Mouse (Mus musculus) liver, embryonic 16.5 days (tissue): Measurements from ENCODE around the gene Fkbp5. TPM values are rescaled to one million over a fixed set of nuclear protein-coding genes. Genes with fewer than 3 reads are reported as not detected.

Source experiments
- ATAC-seq: fragments of 200-750 bp; cut with Nextera tagmentation; 2 replicates; pipeline ENCODE4 v1.8.0; 2017; ENCODE audit warnings: low read depth, mild to moderate bottlenecking, moderate number of reproducible peaks, moderate library complexity
- H3K27ac ChIP-seq: fragments of 300-500 bp; sonication (generic); 2 replicates; pipeline ENCODE4 v1.5.1; 2014; ENCODE audit warnings: mild to moderate bottlenecking, low read length
- H3K27me3 ChIP-seq: fragments of 300-500 bp; sonication (generic); 2 replicates; pipeline ENCODE4 v1.6.1; 2014; ENCODE audit warnings: low read depth, low read length, mixed read lengths; ENCODE audit not compliant: control insufficient read depth, insufficient read depth
- H3K36me3 ChIP-seq: fragments of 300-500 bp; sonication (generic); 2 replicates; pipeline ENCODE4 v1.6.1; 2014; ENCODE audit warnings: mild to moderate bottlenecking; ENCODE audit not compliant: control insufficient read depth, insufficient read depth
- H3K4me1 ChIP-seq: fragments of 300-500 bp; sonication (generic); 2 replicates; pipeline ENCODE4 v1.6.1; 2014; ENCODE audit warnings: low read depth, low read length, mixed read lengths; ENCODE audit not compliant: control insufficient read depth
- H3K4me2 ChIP-seq: fragments of 300-500 bp; sonication (generic); 2 replicates; pipeline ENCODE4 v1.6.1; 2014; ENCODE audit warnings: low read depth, low read length, mixed read lengths
- H3K4me3 ChIP-seq: fragments of 300-500 bp; sonication (generic); 2 replicates; pipeline ENCODE4 v1.5.1; 2014; ENCODE audit warnings: low read depth, mild to moderate bottlenecking, low read length
- H3K9ac ChIP-seq: fragments of 300-500 bp; sonication (generic); 2 replicates; pipeline ENCODE4 v1.6.1; 2014; ENCODE audit warnings: low read depth, low read length
- H3K9me3 ChIP-seq: fragments of 300-500 bp; sonication (generic); replicated peaks from 2 replicates; pipeline ENCODE4 v1.6.1; 2016; ENCODE audit warnings: low read length; ENCODE audit not compliant: control insufficient read depth
- WGBS: fragments of 180-500 bp; shearing (Covaris S2); extraction: QIAGEN DNeasy Blood & Tissue Kit; methylation state at CpG from one replicate; pipeline ENCODE4 v1.1.7; 2014; ENCODE audit not compliant: insufficient replicate concordance; 5-methylcytosine and 5-hydroxymethylcytosine counted together
- polyA plus RNA-seq: library from polyadenylated mRNA; unstranded; fragments of >200 nt; fragmentation: Nextera tagmentation; extraction: Ambion mirVana; gene quantifications from 2 replicates; pipeline ENCODE4 v1.2.1, GENCODE M21; 2015

Gene Fkbp5
- polyA plus RNA-seq, 1 experiment from 2014 or later, result 21.5 TPM

DNA sequence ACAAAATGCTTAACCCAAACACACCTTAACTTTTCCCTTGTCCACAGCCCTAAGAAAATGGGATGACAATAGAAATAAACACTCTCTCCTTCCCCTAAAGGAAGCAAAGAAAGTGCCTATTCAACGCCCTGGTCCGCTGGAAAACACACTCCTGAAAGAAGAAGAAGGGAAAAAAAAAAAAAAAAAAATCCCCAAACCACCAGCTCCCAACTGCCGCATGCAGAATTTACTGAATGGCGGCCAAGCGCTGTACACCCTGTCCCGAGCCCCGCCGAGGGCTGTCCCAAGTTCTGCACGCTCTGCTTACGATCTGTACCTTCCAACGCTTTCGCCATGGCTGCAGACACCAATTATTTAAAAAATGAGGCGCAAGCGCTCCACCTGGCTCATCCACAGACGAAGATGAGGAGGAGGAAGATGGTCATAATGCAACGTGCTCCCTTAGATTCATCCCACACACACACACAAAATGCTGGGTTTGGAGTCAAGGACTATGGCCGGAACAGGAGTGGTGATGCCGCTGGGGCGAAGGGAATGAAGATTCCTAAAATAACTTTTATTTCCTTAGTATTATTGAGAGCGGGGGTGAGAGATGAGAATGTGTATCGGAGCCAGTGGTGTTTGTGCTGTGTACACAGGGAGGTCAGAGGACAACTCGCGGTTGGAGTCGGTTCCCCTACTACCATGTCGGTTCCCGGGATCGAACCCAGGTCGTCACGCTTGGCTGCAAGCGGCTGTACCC, 32.5 kb downstream of the Fkbp5 start:
- Histone ChIP-seq H3K4me1 (peaks cover 10% of the 10 kb centered on the region), H3K9ac (peak overlapping the region; percentile 71), H3K4me3 (peak overlapping the region; percentile 75), H3K27me3 (peaks cover 7% of the 10 kb centered on the region), H3K36me3 (no peaks in the 10 kb centered on the region), H3K4me2 (peak overlapping the region; percentile 88), H3K9me3 (0 out of 2 replicates have a peak, but pooled peaks cover 2% of the 10 kb centered on the region), H3K27ac (peak overlapping the region; percentile 69)
- ATAC-seq, result no peak
- WGBS, result 5% methylated on average over 30 of the region's 30 CpGs

GRCm38 (mm10) chr17:28477421-28477820, 39.9 kb downstream of the Fkbp5 start:
- no peak for ATAC-seq
- 66% methylated on average over 8 of the region's 8 CpGs for WGBS

GRCm38 (mm10) chr17:28476441-28476840, 40.9 kb downstream of the Fkbp5 start:
- H3K27ac ChIP-seq, result no peak overlapping the region
- H3K4me2 ChIP-seq, result no peak overlapping the region
- no peaks in the 10 kb centered on the region; the same call in 1 of the 2 replicates for H3K4me1 ChIP-seq
- no peak for ATAC-seq
- no peaks in the 10 kb centered on the region for H3K9me3 ChIP-seq
- H3K36me3 ChIP-seq, result no peaks in the 10 kb centered on the region
- H3K27me3 ChIP-seq, result no peaks in the 10 kb centered on the region
- H3K9ac ChIP-seq, result no peak overlapping the region
- H3K4me3 ChIP-seq, result no peak overlapping the region

More at GRCm38 (mm10) chr17:28477421-28477820, 39.9 kb downstream of the Fkbp5 start:
- Histone ChIP-seq H3K4me2 (no peak overlapping the region), H3K27me3 (no peaks in the 10 kb centered on the region), H3K9me3 (no peaks in the 10 kb centered on the region), H3K4me1 (no peaks in the 10 kb centered on the region; the same call in 1 of the 2 replicates), H3K4me3 (no peak overlapping the region), H3K27ac (no peak overlapping the region), H3K36me3 (no peaks in the 10 kb centered on the region), H3K9ac (no peak overlapping the region)

DNA sequence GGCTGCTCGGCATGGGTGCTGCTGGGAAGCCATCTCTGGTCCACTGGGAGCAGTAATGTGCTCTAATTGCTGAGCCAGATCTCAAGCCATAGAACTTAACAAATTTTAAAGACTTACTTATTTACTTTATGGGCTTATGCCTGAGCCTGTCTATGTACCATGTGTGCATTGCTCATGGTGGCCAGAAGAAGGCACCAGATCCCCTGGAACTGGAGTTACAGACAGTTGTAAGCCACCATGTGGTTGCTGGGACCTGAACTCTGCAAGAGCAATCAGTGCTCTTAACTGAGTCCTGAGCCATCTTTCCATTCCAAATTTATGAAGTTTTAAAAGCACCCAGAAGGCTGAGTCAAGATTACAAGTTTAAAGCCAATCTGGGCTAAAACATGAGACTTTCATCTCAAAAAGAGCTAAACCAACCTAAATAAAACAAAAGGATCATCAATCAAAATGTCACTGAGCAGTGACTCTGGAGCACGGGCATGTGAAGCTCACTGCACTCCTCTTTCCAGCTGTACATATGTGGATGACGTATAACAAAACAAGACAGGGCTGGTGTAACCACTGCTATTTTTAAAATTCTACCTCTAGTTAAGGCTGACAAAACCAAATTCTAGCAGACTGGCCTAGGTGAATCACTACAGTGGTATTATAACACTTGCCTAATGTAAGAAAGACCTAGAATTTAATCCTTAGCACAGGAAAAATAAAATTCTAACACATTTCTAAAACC, 41.6 kb downstream of the Fkbp5 start:
- WGBS, result 60% methylated on average over 3 of the region's 3 CpGs
- no peak overlapping the region for H3K4me2 ChIP-seq
- no peaks in the 10 kb centered on the region; the same call in 1 of the 2 replicates for H3K4me1 ChIP-seq
- no peak for ATAC-seq
- no peaks in the 10 kb centered on the region for H3K27me3 ChIP-seq
- no peak overlapping the region for H3K27ac ChIP-seq
- no peak overlapping the region for H3K4me3 ChIP-seq
- no peaks in the 10 kb centered on the region for H3K9me3 ChIP-seq
- H3K36me3 ChIP-seq, result no peaks in the 10 kb centered on the region
- H3K9ac ChIP-seq, result no peak overlapping the region

- Histone ChIP-seq H3K36me3 (no peaks in the 10 kb centered on the region), H3K9me3 (no peaks in the 10 kb centered on the region), H3K27me3 (no peaks in the 10 kb centered on the region), H3K27ac (no peak overlapping the region), H3K4me3 (no peak overlapping the region), H3K4me1 (no peaks in the 10 kb centered on the region), H3K4me2 (no peak overlapping the region), H3K9ac (no peak overlapping the region)
- 57% methylated on average over 5 of the region's 5 CpGs for WGBS
- no peak for ATAC-seq
These were observed 44.6 kb downstream of the Fkbp5 start for GRCm38 (mm10) chr17:28472696-28473095.

DNA sequence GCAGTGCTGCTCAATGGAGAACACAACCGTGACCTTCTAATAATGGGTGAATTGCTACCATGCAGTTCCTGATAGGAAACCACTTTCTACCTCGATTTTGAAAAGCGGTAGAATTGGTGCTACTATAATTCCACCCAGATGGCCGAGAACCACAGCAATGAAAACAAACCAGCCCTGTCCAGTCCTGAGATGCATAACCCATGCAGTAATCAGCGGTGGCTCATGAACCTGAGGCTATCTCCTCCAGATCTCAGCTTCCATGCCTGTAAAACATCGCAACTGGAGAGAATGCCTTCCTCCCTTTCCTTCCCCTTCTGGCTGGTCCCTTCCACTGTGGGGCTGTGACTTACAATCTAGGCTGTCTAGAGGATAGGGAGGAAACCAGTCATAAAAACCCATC, 46.5 kb downstream of the Fkbp5 start:
- H3K4me2 ChIP-seq, result no peak overlapping the region
- no peaks in the 10 kb centered on the region for H3K27me3 ChIP-seq
- no peak overlapping the region for H3K27ac ChIP-seq
- ATAC-seq, result no peak
- H3K9me3 ChIP-seq, result no peaks in the 10 kb centered on the region
- H3K4me1 ChIP-seq, result no peaks in the 10 kb centered on the region; the same call in 1 of the 2 replicates
- WGBS, result 41% methylated on average over 6 of the region's 6 CpGs
- H3K36me3 ChIP-seq, result no peaks in the 10 kb centered on the region
- no peak overlapping the region for H3K9ac ChIP-seq
- H3K4me3 ChIP-seq, result no peak overlapping the region

DNA sequence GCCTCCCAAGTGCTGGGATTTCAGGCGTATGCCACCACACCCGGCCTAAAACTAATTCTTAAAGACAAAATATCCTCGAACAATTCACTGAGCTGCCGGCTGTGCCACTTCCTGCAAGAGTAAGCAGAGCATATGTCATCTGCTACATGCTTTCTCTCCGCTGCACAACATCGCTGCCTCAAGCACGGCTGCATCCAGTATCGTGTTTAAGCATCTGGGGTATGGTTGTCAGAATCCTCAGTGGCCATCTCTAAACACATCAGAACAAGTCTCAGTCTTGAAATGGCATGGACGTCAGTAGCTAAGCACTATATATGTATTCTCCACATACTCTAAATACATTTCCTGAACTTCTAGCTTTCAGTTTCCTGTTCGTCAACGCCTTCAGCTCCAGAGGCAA, 49.6 kb downstream of the Fkbp5 start:
- Histone ChIP-seq H3K27me3 (no peaks in the 10 kb centered on the region), H3K36me3 (no peaks in the 10 kb centered on the region), H3K9ac (no peak overlapping the region), H3K4me3 (0 out of 2 replicates have a peak overlapping the region, but pooled peaks have one; percentile 10), H3K4me2 (no peak overlapping the region), H3K27ac (no peak overlapping the region), H3K9me3 (no peaks in the 10 kb centered on the region), H3K4me1 (no peaks in the 10 kb centered on the region; the same call in 1 of the 2 replicates)
- WGBS, result 27% methylated on average over 11 of the region's 11 CpGs
- no peak for ATAC-seq

GRCm38 (mm10) chr17:28465968-28466367, 51.4 kb downstream of the Fkbp5 start:
- Histone ChIP-seq H3K27ac (no peak overlapping the region), H3K27me3 (no peaks in the 10 kb centered on the region), H3K9ac (no peak overlapping the region), H3K4me2 (no peak overlapping the region), H3K9me3 (no peaks in the 10 kb centered on the region), H3K4me3 (no peak overlapping the region), H3K4me1 (no peaks in the 10 kb centered on the region; the same call in 1 of the 2 replicates), H3K36me3 (no peaks in the 10 kb centered on the region)
- 75% methylated on average over 4 of the region's 4 CpGs for WGBS
- no peak for ATAC-seq
